Mouse (Mus musculus) C2C12 (cell line): ENCODE results near the gene Krtap19-1. TPM values are rescaled to one million over a fixed set of nuclear protein-coding genes. Genes with fewer than 3 reads are reported as not detected.

Experiments
- H3K27me3 ChIP-seq: one replicate; pipeline ENCODE4 v1.6.1; 2011; ENCODE audit not compliant: control insufficient read depth, insufficient read depth, insufficient read length
- H3K36me3 ChIP-seq: one replicate; pipeline ENCODE4 v1.6.1; 2011; ENCODE audit not compliant: control insufficient read depth, insufficient read depth
- H3K4me3 ChIP-seq: one replicate; pipeline ENCODE4 v1.5.1; 2011; ENCODE audit warnings: mild to moderate bottlenecking, control low read depth; ENCODE audit not compliant: poor library complexity, insufficient read depth, severe bottlenecking
- H3K79me2 ChIP-seq: one replicate; pipeline ENCODE4 v1.6.1; 2011; ENCODE audit not compliant: control insufficient read depth, insufficient read depth
- H3K79me3 ChIP-seq: one replicate; pipeline ENCODE4 v1.6.1; 2011; ENCODE audit warnings: low read depth, control low read depth
- H3ac ChIP-seq: one replicate; pipeline ENCODE3; 2011; ENCODE audit warnings: low read depth; ENCODE audit not compliant: control insufficient read depth, insufficient read length
- CEBPB ChIP-seq: IDR thresholded peaks from one replicate; pipeline ENCODE4 v1.6.1; 2011; ENCODE audit warnings: low read depth, mild to moderate bottlenecking, control low read depth, moderate library complexity
- CTCF ChIP-seq: IDR thresholded peaks from one replicate; pipeline ENCODE4 v1.5.1; 2011; ENCODE audit not compliant: control insufficient read depth, insufficient read depth, insufficient read length
- FOSL1 ChIP-seq: IDR thresholded peaks from one replicate; pipeline ENCODE4 v1.8.0; 2011; ENCODE audit warnings: mild to moderate bottlenecking, low read length; ENCODE audit not compliant: poor library complexity, insufficient read depth, severe bottlenecking
- MAX ChIP-seq: IDR thresholded peaks from one replicate; pipeline ENCODE4 v1.6.1; 2011; ENCODE audit warnings: mild to moderate bottlenecking, control low read depth
- MYOD1 ChIP-seq: IDR thresholded peaks from one replicate; pipeline ENCODE4 v1.6.1; 2011; ENCODE audit warnings: low read depth; ENCODE audit not compliant: control insufficient read depth, insufficient read length
- MYOG ChIP-seq: IDR thresholded peaks from one replicate; pipeline ENCODE4 v1.6.1; 2011; ENCODE audit not compliant: control insufficient read depth, insufficient read length; ENCODE audit errors: extremely low read depth
- USF1 ChIP-seq: IDR thresholded peaks from one replicate; pipeline ENCODE4 v1.6.1; 2011; ENCODE audit warnings: low read depth, mild to moderate bottlenecking, control low read depth, moderate library complexity
- long read RNA-seq, 2 experiments: library from polyadenylated mRNA; unstranded; transcript quantifications; one replicate each; pipeline ENCODE4 v2.0.0; 2019 to 2020
- polyA plus RNA-seq: library from polyadenylated mRNA; unstranded; fragments of >200 nt; fragmentation: generic; extraction: Trizol; gene quantifications from one replicate; pipeline ENCODE4 v1.2.1, GENCODE M21; 2012; ENCODE audit warnings: missing spikeins

The Krtap19-1 gene
- polyA plus RNA-seq = not detected
- long read RNA-seq, experiment 1 = 0 reads
- long read RNA-seq, experiment 2 = 0 reads

GRCm38 (mm10) chr16:88869311-88869710 is at the start of gene Krtap19-1:
Gene Krtap19-1 (minus strand): TSS chr16:88869411.
- Histone ChIP-seq H3K79me2 (no peaks in the 10 kb centered on the region), H3K4me3 (no peak within 1 kb of the TSS), H3K27me3 (no peaks in the 10 kb centered on the region), H3K79me3 (no peaks in the 10 kb centered on the region), H3ac (no peak within 1 kb of the TSS), H3K36me3 (no peaks in the 10 kb centered on the region)
- no peak for TF ChIP-seq CEBPB
- no peak for TF ChIP-seq USF1
- TF ChIP-seq MYOG = no peak
- no peak for TF ChIP-seq CTCF
- no peak for TF ChIP-seq FOSL1

DNA sequence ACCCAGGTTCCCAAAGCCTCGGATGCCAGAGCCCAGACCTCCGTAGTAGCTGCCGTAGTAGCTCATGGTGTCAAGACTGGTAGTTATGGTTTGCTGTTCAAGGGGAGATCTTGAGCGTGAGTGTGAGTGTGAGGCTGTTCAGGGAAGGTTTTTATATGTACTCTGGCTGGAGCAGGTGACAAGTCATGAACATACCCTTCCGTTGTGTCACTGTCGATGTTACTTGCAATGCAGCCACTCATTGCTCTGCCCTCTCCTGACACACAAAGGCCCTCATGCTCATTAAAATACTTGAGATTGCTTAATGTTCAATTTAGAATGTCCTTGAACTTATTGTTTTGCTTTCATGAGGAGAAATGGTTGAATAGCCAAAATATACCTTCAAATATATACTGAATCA is 27.1 kb upstream of the Krtap19-1 start, which contains the start of gene Krtap19-5:
Krtap19-5 (minus strand) TSS at position 101 of the 400 bp plus-strand sequence.
- Histone ChIP-seq H3K27me3 (no peaks in the 10 kb centered on the region), H3ac (no peak within 1 kb of the TSS), H3K4me3 (no peak within 1 kb of the TSS), H3K36me3 (no peaks in the 10 kb centered on the region), H3K79me2 (no peaks in the 10 kb centered on the region), H3K79me3 (no peaks in the 10 kb centered on the region)
- TF ChIP-seq MYOG (no peak), MAX (no peak), USF1 (no peak), FOSL1 (no peak), CTCF (no peak), CEBPB (no peak), MYOD1 (no peak)

- H3K79me3 ChIP-seq = no peaks in the 10 kb centered on the region
- no peaks in the 10 kb centered on the region for H3K27me3 ChIP-seq
- no peaks in the 10 kb centered on the region for H3K79me2 ChIP-seq
- H3K36me3 ChIP-seq = no peaks in the 10 kb centered on the region
- H3K4me3 ChIP-seq = no peak overlapping the region
- no peak overlapping the region for H3ac ChIP-seq
- TF ChIP-seq CTCF (no peak), MYOG (no peak), USF1 (no peak), MYOD1 (no peak), FOSL1 (no peak), MAX (no peak), CEBPB (no peak)
Measured at GRCm38 (mm10) chr16:88886870-88887269, 17.7 kb upstream of the Krtap19-1 start.

GRCm38 (mm10) chr16:88884989-88885388 is 15.8 kb upstream of the Krtap19-1 start, which contains the start of gene Krtap19-4:
Gene Krtap19-4 (minus strand): TSS chr16:88885089.
- H3K4me3 ChIP-seq = no peak within 1 kb of the TSS
- no peaks in the 10 kb centered on the region for H3K36me3 ChIP-seq
- no peak within 1 kb of the TSS for H3ac ChIP-seq
- no peaks in the 10 kb centered on the region for H3K79me3 ChIP-seq
- TF ChIP-seq MYOD1 (no peak), MYOG (no peak), CEBPB (no peak)
- no peaks in the 10 kb centered on the region for H3K79me2 ChIP-seq
- no peaks in the 10 kb centered on the region for H3K27me3 ChIP-seq

GRCm38 (mm10) chr16:88877938-88878337 is 8.7 kb upstream of the Krtap19-1 start, which contains the start of gene Krtap19-3:
Gene Krtap19-3 (minus strand): TSS chr16:88878038.
- no peaks in the 10 kb centered on the region for H3K79me3 ChIP-seq
- no peaks in the 10 kb centered on the region for H3K79me2 ChIP-seq
- no peak for TF ChIP-seq MAX
- no peak for TF ChIP-seq USF1
- no peak for TF ChIP-seq FOSL1
- no peak for TF ChIP-seq CEBPB
- no peak for TF ChIP-seq CTCF
- TF ChIP-seq MYOG = no peak
- TF ChIP-seq MYOD1 = no peak
- no peak within 1 kb of the TSS for H3ac ChIP-seq
- H3K4me3 ChIP-seq = no peak within 1 kb of the TSS
- no peaks in the 10 kb centered on the region for H3K27me3 ChIP-seq
- no peaks in the 10 kb centered on the region for H3K36me3 ChIP-seq

DNA sequence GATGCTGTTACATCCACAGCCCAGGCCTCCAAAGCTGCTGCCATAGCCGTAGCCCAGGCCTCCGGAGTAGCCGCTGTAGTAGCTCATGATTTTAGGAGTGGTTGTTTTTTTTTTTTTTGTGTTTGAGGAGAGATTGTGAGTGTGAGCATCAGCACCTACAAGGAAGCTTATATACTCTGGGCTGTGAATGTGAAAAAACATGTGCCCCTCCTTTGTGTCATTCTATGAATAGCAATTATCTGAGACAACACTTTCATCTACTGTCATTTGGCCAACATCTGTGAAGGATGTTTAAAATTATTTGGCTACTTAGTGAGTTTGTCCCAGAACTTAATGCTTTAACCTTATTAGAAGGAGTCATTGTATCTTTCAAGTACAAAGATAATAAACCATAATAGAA is 5.0 kb upstream of the Krtap19-1 start, which contains the start of gene Krtap19-2:
Krtap19-2 (minus strand) TSS at position 101 of the 400 bp plus-strand sequence.
- Histone ChIP-seq H3K4me3 (no peak within 1 kb of the TSS), H3ac (no peak within 1 kb of the TSS), H3K79me3 (no peaks in the 10 kb centered on the region), H3K79me2 (no peaks in the 10 kb centered on the region), H3K27me3 (no peaks in the 10 kb centered on the region), H3K36me3 (no peaks in the 10 kb centered on the region)
- TF ChIP-seq MAX (no peak), FOSL1 (no peak), MYOD1 (no peak), CTCF (no peak), MYOG (no peak)
